In genomic region chr9:32186489-32186888, GRCm38 (mm10) we compare ENCODE assay signal across 9 mouse cellular contexts.
DNase-seq lines count a peak whose midpoint lies in the region; ATAC-seq lines count a peak whose summit lies in the region.
"Had no signal": no experiment of that assay in that cellular context is flagged by ENCODE, and none has a peak within 500 bp of the region (broad histone marks: within the 10 kb centered on the region; RNA-seq: fewer than 3 reads in every experiment).

No protein-coding gene starts in this region.

- no peaks in the 10 kb centered on the region for H3K9me3 ChIP-seq in midbrain, embryonic 14.5 days (ENCODE audit: control insufficient read depth, low read length)
- H3K9me3 ChIP-seq in midbrain, embryonic 11.5 days (ENCODE audit: control insufficient read depth, low read length): no peaks in the 10 kb centered on the region
- H3K9me3 ChIP-seq: hindbrain, embryonic 13.5 days had no signal

- no peaks in the 10 kb centered on the region for H3K27me3 ChIP-seq in midbrain, embryonic 14.5 days (ENCODE audit: control insufficient read depth, insufficient read depth, low read length)
- no peaks in the 10 kb centered on the region for H3K27me3 ChIP-seq in midbrain, embryonic 11.5 days (ENCODE audit: control insufficient read depth, insufficient read depth, low read length)
- H3K27me3 ChIP-seq: hindbrain, embryonic 13.5 days had no signal

- 92% methylated on average over 2 of the region's 2 CpGs for WGBS in midbrain, embryonic 14.5 days
- 92% methylated on average over 2 of the region's 2 CpGs for WGBS in midbrain, embryonic 11.5 days

- peak; percentile 13 for DNase-seq in adrenal gland, postnatal 10 days
- DNase-seq in adrenal gland, adult 18-20 months (ENCODE audit: low spot score in 2 of 2): no peak
- peak; percentile 41 for DNase-seq in midbrain, embryonic 14.5 days
- DNase-seq in midbrain, embryonic 11.5 days (ENCODE audit: low spot score, missing footprints): no peak
- peak; percentile 51 for DNase-seq in embryo, embryonic 10.5 days (ENCODE audit: low spot score)
- peak; percentile 43 for DNase-seq in mesoderm, embryonic 11.5 days (ENCODE audit: low read depth, low spot score)
- DNase-seq in layer of hippocampus, postnatal 25 days (ENCODE audit: extremely low spot score in 1 of 2, low spot score in 1 of 2): no peak
- no peak for DNase-seq in right cerebral cortex, postnatal 36 days (ENCODE audit: low spot score in 2 of 2)

- no peak overlapping the region for H3K4me2 ChIP-seq in midbrain, embryonic 14.5 days (ENCODE audit: low read length)
- H3K4me2 ChIP-seq in midbrain, embryonic 11.5 days: no peak overlapping the region
- H3K4me2 ChIP-seq: hindbrain, embryonic 13.5 days had no signal

- H3K27ac ChIP-seq in midbrain, embryonic 14.5 days (replicated peaks; ENCODE audit: low read depth, low read length): no peak overlapping the region
- H3K27ac ChIP-seq in midbrain, embryonic 11.5 days (ENCODE audit: low read depth, low read length): no peak overlapping the region
- H3K27ac ChIP-seq: hindbrain, embryonic 13.5 days had no signal

- H3K4me1 ChIP-seq in midbrain, embryonic 14.5 days (ENCODE audit: control insufficient read depth, insufficient read depth, low read length): no peaks in the 10 kb centered on the region
- no peaks in the 10 kb centered on the region for H3K4me1 ChIP-seq in midbrain, embryonic 11.5 days (ENCODE audit: control insufficient read depth, insufficient read depth, low read length)
- H3K4me1 ChIP-seq: hindbrain, embryonic 13.5 days had no signal

- no peak overlapping the region for H3K4me3 ChIP-seq in midbrain, embryonic 14.5 days (replicated peaks; ENCODE audit: low read depth, low read length)
- H3K4me3 ChIP-seq in midbrain, embryonic 11.5 days (ENCODE audit: low read depth, low read length): no peak overlapping the region
- H3K4me3 ChIP-seq: hindbrain, embryonic 13.5 days had no signal

- no peak overlapping the region for H3K9ac ChIP-seq in midbrain, embryonic 14.5 days (replicated peaks; ENCODE audit: low read length)
- no peak overlapping the region for H3K9ac ChIP-seq in midbrain, embryonic 11.5 days (ENCODE audit: low read length)
- H3K9ac ChIP-seq: hindbrain, embryonic 13.5 days had no signal

- H3K36me3 ChIP-seq in midbrain, embryonic 14.5 days (ENCODE audit: control insufficient read depth, insufficient read depth, low read length): peaks cover 30% of the 10 kb centered on the region
- peaks cover 5% of the 10 kb centered on the region for H3K36me3 ChIP-seq in midbrain, embryonic 11.5 days (ENCODE audit: control insufficient read depth, insufficient read depth, low read length)

- no peak for ATAC-seq in midbrain, embryonic 14.5 days (ENCODE audit: low FRiP score, low TSS enrichment)
- ATAC-seq in midbrain, embryonic 11.5 days (ENCODE audit: low FRiP score): no peak

Comparison
In these comparisons a context has a peak if more than half of its experiments do, and no peak if none do; other contexts are left out.
1. DNase-seq: peak in adrenal gland, postnatal 10 days (single experiment), midbrain, embryonic 14.5 days (single experiment), embryo, embryonic 10.5 days (single experiment) and mesoderm, embryonic 11.5 days (single experiment); none in adrenal gland, adult 18-20 months (0 of 2), midbrain, embryonic 11.5 days (single experiment), layer of hippocampus, postnatal 25 days (0 of 2) and right cerebral cortex, postnatal 36 days (0 of 2).